Mouse (Mus musculus) retina, embryonic 14.5 days (tissue): ENCODE measurements at regions not wholly inside any gene's neighbourhood (a gene's known extent, or its start where the extent isn't known, plus 50 kb on each side); places are given as distances from the start of the nearest gene placed in this dataset.

Source experiments
- DNase-seq: peaks from one replicate; pipeline ENCODE4 v3.0.0-alpha.2; 2015; ENCODE audit warnings: low spot score

DNA sequence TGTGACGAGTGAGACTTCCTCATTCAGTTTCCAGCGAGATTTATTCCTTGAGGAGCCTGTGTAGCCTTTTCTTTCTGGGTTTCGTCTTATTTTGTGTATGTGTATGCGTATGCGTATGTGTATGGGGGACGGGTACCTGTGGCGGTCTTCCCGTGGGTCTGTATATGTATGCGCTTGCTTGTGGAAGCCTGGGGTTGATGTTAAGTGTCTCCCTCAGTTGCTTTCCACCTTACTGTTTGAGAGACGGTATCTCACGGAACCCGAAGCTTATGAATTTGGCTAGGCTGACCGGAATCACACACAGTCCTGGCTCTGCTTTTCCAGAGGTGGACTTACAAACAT is 87.1 kb downstream of the Ankrd50 start:
- DNase-seq, result no peak

DNA sequence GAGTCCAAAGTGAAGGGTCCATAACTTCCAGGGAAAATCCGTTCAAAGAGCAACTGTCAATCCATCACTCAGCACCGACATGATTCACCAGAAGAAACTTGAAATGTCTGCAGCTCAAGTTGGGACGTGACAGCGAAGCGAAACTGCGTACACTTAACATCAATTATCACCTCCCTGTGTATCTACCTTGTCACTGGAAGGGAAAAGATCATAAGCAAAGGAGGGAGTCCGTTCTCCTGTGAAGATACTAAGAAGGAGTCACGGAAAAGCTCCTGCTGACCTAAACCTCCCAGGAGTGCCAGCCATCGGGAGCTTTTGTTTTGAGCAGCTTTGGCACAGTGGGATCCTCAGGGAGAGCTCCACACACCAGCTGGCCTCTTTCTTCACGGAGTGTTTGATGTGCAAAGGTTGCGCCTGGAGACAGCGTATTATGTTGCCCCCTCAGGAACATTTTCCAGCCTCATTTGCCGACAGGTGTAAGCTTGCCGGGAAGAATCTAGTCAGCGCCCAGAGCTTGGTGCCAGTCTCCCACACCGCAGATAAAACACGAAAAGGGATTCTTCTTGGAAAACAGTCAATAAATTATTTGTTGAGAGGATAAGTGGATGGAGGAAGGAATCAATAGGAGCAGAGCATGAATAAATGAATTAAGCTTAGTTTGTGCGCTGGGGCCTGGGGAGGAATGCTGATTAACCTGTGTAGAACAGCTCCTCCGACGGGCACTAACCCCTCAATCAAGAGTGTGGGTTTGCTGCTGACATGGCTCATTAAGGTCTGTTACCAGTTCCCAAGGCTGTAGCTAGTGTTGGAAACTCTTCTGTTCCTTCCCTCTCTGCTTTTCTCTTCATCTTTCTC is 87.7 kb downstream of the Ankrd50 start:
- peak; percentile 54 for DNase-seq

- no peak for DNase-seq
Measured at GRCm38 (mm10) chr3:38394308-38394707, 90.3 kb downstream of the Ankrd50 start.

- DNase-seq, result no peak
Measured at GRCm38 (mm10) chr3:38389647-38390046, 95.0 kb downstream of the Ankrd50 start.

GRCm38 (mm10) chr3:38388961-38389360 is 95.7 kb downstream of the Ankrd50 start:
- DNase-seq, result no peak

DNA sequence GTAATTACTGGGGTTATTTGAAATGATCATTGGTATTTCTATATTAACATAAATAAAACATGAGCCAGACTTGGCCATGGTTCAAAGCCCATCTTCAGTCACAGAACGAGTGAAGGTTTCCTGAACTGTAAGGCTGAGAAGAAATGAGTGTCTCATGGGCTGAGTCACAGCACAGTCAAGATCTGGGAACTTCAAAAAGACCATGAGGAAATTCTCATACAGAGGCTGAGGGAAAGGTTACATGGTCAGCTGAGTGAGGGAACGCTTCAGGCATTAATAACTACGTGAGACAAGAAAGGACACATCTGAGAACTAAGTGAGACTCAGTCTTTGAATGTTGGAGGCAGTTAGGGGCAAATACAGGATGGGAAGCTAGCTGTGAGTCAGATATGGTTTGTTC is 101.9 kb downstream of the Ankrd50 start:
- no peak for DNase-seq

- DNase-seq, result no peak
Measured at GRCm38 (mm10) chr3:38381623-38382022, 103.0 kb downstream of the Ankrd50 start.

DNA sequence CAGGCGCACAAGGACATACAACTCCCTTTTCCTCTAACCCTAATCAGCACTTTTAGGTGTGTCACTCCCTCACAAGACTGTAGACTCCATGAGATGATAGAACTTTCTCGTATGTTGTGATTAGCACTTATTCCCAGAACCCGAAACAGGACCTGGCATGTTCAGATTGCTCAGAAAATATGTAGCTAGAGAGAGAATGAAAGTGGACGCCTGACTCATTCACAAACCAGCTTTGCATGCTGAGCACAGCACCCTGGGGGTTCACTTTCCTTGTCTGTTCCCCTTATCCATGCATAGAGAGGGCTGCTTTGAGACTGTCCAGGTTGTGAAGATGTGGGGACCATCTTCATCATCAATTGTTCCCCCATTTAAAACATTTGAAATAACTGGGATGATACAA is 111.0 kb downstream of the Ankrd50 start:
- no peak for DNase-seq

- DNase-seq, result no peak
Measured at GRCm38 (mm10) chr3:38371702-38372101, 112.9 kb downstream of the Ankrd50 start.

GRCm38 (mm10) chr3:38363888-38364287 is 120.8 kb downstream of the Ankrd50 start:
- DNase-seq, result no peak

GRCm38 (mm10) chr3:38361411-38361810 is 123.2 kb downstream of the Ankrd50 start:
- no peak for DNase-seq

GRCm38 (mm10) chr3:38360974-38361373 is 123.7 kb downstream of the Ankrd50 start:
- no peak for DNase-seq

DNA sequence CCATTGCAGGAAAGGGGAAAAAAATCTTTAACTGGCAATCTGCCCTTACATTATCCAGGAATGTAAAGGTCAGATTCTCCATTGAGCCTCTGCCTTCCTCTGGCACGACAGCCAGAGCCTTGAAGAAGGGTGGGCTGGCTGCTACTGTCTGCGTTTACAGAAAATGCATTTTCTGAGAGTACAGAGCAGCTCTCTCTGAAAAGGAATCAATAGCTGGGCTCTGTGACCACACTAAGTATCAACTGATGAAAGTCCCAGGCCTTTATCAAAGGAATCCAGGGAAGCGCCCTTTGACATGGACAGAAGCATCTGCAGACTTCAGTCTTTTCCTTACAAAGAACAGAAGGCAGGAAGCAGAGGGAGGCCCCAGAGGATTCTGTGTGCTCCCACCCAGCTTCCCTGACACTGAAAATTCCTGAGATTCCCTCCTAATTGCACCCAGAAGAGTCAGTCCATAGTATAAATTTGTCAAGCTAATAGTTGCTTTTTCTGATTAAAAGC is 124.2 kb downstream of the Ankrd50 start:
- peak; percentile 27 for DNase-seq

- DNase-seq, result no peak
Measured at GRCm38 (mm10) chr3:38357905-38358491, 126.6 kb downstream of the Ankrd50 start.

- DNase-seq, result no peak
Measured at GRCm38 (mm10) chr3:38344283-38344682, 140.4 kb downstream of the Ankrd50 start.

GRCm38 (mm10) chr3:38341666-38342065 is 143.0 kb downstream of the Ankrd50 start:
- no peak for DNase-seq

GRCm38 (mm10) chr3:38333321-38333910 is 151.2 kb downstream of the Ankrd50 start:
- DNase-seq, result no peak

DNA sequence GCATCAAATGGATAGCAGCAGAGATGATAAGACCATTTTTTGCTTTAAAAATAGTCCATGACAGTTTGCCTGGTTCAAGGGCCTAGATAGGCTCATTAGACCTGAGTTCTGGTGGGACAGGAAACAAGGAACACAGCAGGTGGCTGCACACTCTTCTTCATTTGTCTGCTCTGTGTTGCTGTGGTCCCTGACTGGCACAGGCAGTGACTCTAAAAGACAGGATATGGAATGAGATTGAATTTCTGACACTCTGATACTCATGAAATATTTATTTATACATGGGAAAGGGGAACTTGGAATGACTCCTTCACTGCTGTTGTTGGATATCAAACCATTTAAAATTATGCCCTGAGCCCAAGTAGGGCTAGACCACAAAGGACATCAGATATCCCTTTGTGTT is 153.5 kb downstream of the Ankrd50 start:
- DNase-seq, result no peak

DNA sequence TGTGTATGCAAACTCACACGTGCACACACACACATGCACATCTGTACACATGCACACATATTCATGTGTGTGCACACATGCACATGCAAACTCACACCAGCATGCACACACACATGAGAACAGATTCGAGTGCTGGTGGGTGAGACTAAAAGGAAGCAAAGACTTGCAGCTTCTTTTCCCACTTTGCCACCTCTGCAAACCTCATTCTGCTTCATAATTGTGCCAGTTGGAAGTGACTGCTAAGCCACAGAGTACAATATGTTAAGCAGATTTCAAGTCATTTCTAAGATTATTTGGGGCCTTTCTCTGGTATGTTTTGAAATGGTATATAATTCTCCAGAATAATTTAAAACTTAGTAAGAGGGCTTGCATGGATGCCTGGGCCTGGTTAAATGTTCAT is 157.4 kb downstream of the Ankrd50 start:
- no peak for DNase-seq

DNA sequence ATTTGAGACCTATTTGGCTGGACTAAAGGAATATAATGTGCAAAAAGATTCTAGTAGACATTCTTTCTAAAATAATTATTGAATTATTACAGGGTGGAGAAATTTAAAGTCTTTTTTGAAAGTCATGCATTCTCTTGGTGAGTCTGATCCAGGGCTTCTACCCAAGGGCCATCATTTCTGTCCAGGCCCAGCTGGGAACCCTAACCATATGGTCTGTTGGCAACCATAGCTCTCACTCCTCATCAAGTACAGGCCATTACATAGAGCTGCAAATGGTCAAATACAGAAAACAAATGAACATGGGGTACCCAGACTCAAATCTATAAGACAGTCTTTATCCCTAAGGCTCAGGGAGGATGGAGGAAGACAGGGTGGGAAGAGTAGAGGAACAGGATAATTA is 158.4 kb downstream of the Ankrd50 start:
- no peak for DNase-seq

DNA sequence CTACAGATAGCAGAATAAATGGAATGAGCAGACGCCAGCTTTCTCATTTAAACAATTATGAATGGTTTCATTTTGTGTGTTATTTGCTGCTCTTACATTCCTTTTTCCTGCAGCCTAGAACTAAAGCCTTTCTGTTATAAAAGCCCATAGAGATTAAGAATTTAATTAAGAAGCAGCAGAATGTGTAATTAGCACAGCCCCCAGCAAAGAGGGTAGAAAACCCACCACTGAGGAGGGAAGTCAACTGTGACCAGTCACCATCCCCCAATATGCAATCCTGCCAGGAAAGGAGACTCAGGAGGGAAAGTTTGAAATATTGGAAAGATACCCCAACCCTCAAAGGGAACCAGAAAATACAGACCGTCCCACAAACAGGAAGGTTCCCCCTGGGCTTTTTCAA is 160.0 kb downstream of the Ankrd50 start:
- DNase-seq, result no peak

DNA sequence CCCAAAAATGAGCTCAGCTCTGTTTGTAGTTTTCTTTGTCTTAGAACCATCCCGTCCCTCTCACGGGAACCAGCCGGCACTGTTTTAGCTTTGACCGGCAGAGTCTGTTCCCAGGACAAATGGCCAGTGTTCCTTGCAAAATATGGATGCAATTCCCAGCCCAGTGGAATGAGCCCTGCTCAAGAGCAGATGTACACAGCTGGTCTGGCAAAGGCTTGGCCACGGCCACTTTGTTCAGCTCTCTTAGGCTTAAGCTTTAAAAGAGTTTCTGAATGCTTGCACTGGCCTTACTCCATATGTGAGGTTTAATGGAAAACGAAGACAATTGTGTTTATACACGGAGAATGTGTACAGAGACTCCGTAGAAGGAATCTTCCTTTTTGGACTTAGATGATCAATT is 162.2 kb downstream of the Ankrd50 start:
- DNase-seq, result no peak

DNA sequence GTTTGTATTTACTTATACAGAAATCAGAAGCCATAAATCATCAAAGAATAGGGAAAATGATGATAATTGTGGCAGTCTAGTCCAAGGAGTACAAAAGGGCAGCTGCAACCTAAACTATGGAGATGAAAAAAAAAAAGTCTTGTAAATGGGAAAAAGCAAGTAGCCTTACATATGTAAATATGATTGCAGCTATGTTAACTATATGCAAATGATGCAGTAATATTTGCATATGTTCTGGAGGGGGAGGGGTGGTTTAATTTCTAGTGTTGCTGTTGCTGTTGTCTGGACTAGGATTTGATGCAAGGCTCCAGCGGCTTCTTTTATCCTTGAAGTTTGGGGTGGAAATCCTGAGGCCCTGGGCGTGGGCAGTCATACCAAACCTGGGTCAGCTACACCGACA is 163.0 kb downstream of the Ankrd50 start:
- no peak for DNase-seq
